Mouse (Mus musculus) lung, postnatal 4 days (tissue): ENCODE results near the gene Gfod2.
A peak's percentile ranks its signal among the peaks of the same experiment; 100 is the strongest.

ENCODE experiments used
- DNase-seq, 2 experiments: peaks; one replicate each; pipeline ENCODE4 v3.0.0; 2021

The Gfod2 gene

GRCm38 (mm10) chr8:105702001-105702401 is 56.5 kb downstream of the Gfod2 start:
- no peak for DNase-seq

- DNase-seq = peak; percentile 95 to 97
Measured at GRCm38 (mm10) chr8:105700966-105701824, 57.3 kb downstream of the Gfod2 start, which contains the start of the genes Acd and Pard6a. Gene Acd, minus strand, starts transcription at chr8:105701102. Gene Pard6a, plus strand, starts transcription at chr8:105701148.

- DNase-seq = peak; percentile 75 to 77
Measured at GRCm38 (mm10) chr8:105700566-105700965, 57.9 kb downstream of the Gfod2 start.

- DNase-seq = no peak
Measured at GRCm38 (mm10) chr8:105699488-105700215, 58.8 kb downstream of the Gfod2 start.

- no peak for DNase-seq
Measured at GRCm38 (mm10) chr8:105698734-105699133, 59.7 kb downstream of the Gfod2 start.

- no peak for DNase-seq
Measured at GRCm38 (mm10) chr8:105697196-105697780, 61.2 kb downstream of the Gfod2 start.

- no peak for DNase-seq
Measured at GRCm38 (mm10) chr8:105695080-105695780, 63.2 kb downstream of the Gfod2 start.

- peak in 1 of 2 experiments; percentile 42 for DNase-seq
Measured at GRCm38 (mm10) chr8:105694051-105694799, 64.2 kb downstream of the Gfod2 start.

GRCm38 (mm10) chr8:105693648-105694047 is 64.8 kb downstream of the Gfod2 start:
- peak; percentile 73 to 80 for DNase-seq

GRCm38 (mm10) chr8:105692449-105693182 is 65.8 kb downstream of the Gfod2 start:
- no peak for DNase-seq

GRCm38 (mm10) chr8:105690978-105691377 is 67.5 kb downstream of the Gfod2 start:
- no peak for DNase-seq

- no peak for DNase-seq
Measured at GRCm38 (mm10) chr8:105689983-105690360, 68.5 kb downstream of the Gfod2 start.

GRCm38 (mm10) chr8:105689256-105689982 is 69.0 kb downstream of the Gfod2 start:
- DNase-seq = no peak

GRCm38 (mm10) chr8:105688242-105688752 is 70.2 kb downstream of the Gfod2 start:
- no peak for DNase-seq

- DNase-seq = no peak
Measured at GRCm38 (mm10) chr8:105687512-105687911, 71.0 kb downstream of the Gfod2 start.

GRCm38 (mm10) chr8:105686551-105686950 is 71.9 kb downstream of the Gfod2 start:
- no peak for DNase-seq

GRCm38 (mm10) chr8:105685796-105686308 is 72.6 kb downstream of the Gfod2 start, which contains the start of gene Carmil2:
Gene Carmil2, plus strand, starts transcription at chr8:105686274.
- DNase-seq = peak; percentile 70 to 86

GRCm38 (mm10) chr8:105685325-105685724 is 73.1 kb downstream of the Gfod2 start:
- no peak for DNase-seq

- DNase-seq = no peak
Measured at GRCm38 (mm10) chr8:105677891-105678290, 80.6 kb downstream of the Gfod2 start.
